Mouse (Mus musculus): ENCODE results near the gene Aes.

Aes gene

DNA sequence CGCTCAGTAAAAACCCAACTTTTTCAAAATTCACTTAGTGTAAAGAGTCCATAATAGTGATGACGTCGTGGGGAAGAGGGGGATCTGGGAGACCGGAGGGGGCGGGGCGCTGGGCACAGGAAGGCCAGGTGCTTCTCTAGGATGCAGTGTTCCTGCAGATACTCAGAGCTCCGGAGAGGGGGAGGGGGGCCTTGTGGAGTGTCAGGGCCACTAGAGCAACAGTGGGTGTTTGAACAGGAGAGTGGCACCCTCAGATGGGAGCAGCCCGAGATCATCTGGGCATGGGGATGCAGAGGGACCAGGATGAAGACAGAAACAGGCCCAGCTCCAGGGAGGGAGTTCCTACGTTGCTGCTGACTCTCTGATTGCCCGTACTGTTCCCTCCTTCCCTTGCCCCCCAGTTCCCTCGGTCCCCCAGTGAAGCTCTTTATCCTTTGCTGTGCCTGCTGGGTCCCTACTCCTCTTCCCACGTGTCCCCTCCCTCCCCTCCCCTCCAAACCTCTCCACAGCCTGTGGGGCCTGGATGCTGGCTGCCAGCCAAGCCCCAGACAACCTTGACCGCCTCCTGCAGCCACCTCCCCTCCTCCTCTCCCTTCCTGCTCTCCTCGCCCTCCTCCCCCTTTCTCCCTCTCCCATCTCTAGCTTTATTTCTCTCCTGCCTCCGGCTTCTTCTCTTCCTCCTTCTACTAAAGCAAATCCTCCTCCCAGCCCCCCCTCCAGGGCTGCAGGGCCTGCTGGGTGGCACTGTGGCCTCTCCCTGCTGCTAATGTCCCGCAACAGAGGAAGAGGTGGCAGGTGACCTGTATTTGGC is 9.3 kb downstream of the Aes start:
- DNase-seq (ENCODE audit: low spot score in 2 of 2): peak in 1 of 2 experiments; percentile 75

- DNase-seq (ENCODE audit: low spot score in 2 of 2): no peak
Measured at GRCm38 (mm10) chr10:81569507-81570237, 10.4 kb downstream of the Aes start.

DNA sequence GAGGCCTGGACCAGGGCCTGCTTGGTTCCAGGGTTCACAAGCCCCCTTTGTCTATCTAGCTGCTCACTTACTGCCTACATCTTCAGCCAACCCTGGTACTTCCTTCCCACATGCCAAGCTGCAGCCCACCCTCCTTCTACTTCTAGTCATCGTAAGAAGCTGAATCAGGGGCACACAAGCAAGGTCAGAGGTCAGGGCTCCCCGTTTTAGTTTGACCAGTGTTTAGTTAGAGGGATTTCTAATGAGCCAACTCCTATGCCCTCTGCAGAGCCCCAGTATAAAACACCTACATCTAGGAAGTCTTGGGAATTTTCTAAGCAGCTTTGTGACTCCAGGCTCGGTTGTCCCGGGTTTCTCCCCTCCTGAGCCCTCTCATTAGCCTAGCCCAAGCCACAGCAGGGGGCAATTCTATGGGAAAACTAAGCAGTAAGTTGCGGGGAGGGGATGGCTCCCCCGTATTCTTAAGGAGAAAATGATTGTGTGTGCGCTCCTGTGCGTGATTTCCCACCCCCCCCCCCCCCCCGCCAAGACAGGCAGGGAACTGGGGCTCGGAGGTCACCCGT is 11.0 kb downstream of the Aes start:
- no peak for DNase-seq (ENCODE audit: low spot score in 2 of 2)

DNA sequence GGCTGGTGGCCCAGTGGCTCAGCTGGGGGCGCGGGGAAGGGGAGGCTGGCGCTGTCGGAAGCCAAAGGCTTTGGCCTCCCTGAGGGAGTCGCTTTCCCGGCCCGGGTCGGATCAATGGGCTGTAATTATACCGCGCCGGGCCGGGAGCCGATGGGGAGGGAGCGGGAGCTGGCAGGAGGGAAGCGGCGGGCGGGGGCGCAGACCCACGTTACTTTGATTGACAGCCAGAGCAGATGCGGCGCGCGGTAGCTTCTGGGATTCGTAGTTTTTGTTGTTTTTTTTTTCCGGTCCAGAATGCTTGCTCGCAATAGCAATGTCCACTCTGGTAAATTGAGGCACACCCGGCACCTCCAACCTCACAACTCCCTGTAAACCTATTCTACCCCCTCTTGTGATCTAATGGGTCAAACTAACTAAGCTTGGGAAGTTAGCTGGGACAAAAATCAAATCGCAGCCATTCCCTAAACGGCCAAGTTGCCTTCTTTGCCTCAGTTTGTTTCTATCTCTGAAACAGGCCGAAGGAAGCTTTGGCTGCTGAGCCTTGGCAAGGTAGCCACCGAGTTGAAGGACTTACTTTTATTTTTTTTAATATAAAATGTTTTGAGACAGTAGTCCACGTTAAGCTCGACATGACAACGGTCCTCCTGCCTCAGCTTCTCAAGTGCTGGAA is 11.7 kb downstream of the Aes start:
- peak; percentile 93 to 95 for DNase-seq (ENCODE audit: low spot score in 2 of 2)

GRCm38 (mm10) chr10:81571501-81571876 is 12.2 kb downstream of the Aes start:
- peak; percentile 99 for DNase-seq (ENCODE audit: low spot score in 2 of 2)

- DNase-seq (ENCODE audit: low spot score in 2 of 2): no peak
Measured at GRCm38 (mm10) chr10:81572133-81572671, 12.9 kb downstream of the Aes start.

- peak; percentile 77 to 82 for DNase-seq (ENCODE audit: low spot score in 2 of 2)
Measured at GRCm38 (mm10) chr10:81572975-81573374, 13.7 kb downstream of the Aes start.

DNA sequence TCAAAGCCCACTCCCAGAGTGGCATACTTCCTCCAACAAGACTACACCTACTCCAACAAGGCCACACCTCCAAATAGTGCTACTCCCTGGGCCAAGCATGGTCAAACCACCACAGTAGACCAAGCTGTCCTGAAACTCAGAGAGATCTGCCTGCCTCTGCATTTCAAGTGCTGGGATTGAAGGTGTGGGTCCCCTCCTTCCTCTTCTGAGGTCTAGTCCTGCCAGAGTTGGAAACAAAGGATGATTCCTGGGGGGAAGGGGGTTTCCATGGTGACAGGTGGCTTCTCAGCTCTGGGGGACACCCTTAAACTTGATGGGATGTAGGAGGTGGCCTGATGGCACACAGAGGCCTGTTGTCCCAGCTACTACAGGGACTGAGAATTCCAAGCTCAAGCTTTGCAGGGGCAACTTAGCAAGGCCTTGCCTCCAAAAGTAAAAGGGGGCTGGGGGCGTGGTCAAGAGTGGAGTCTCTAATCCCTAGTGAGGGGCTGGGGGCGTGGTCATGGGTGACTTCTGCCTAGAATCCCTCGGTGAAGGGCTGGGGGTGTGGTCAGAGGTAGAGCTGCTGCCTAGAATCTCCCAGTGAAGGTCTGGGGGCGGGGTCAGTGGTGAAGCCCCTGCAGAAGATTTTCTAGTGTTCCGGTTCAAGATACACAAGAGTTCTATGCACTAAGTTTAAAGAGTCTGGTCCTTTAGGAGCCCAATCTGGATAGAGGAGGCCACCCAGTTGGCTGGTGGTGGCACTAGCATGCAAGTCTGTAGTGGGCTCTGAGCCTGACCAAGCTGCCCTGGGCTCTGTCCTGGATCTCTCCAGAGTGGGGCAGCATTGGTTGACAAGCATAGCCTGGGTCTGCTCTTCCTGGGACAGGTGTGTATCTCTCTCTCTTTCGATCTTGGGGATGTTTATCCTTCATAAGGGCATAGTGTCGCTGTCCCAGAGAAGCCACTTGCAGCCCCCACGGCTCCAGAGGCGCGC is 15.1 kb downstream of the Aes start, which contains the start of gene Tle2:
Tle2 (plus strand) TSS at position 481 of the 976 bp plus-strand sequence.
- DNase-seq (ENCODE audit: low spot score in 2 of 2): no peak

DNA sequence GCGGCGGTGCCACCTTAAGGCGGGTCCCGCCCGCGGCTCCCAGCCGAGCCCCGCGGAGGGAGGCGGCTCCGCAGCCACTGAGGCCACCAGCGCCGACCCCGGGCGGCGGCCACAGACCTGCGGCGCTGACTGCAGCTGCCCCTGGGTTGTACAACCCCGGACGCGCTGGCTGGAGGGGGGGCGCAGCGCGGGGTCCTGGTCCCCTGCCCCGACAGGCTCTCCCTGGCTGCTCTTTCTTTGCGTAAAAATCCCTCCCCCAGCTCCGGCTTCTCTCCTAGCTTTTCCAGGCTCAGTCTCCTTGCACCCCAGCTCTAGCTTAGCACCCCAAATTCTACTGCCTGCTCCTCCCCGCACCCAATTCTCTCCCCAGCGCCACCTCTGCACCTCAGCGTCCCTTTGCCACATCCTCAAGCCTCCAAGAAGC is 15.9 kb downstream of the Aes start:
- DNase-seq (ENCODE audit: low spot score in 2 of 2): no peak

- no peak for DNase-seq (ENCODE audit: low spot score in 2 of 2)
Measured at GRCm38 (mm10) chr10:81575695-81576094, 16.4 kb downstream of the Aes start.

DNA sequence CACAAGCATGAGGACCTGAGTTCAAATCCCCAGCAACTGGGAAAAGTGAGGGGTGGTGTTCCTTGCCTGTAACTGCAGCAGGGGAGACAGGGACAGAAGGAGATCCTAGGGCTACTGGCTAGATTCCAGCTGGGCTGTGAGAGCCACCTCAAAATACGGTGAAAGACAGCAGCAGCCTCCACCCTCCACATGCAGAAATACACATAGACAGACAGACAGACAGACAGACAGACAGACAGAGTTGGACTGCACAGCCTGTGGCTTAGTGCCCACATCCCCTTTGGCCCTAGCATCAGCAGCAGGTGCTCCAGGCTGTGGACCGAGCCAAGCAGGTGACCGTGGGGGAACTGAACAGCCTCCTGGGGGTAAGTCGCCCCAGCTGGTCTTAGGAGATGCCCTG is 20.7 kb downstream of the Aes start:
- no peak for DNase-seq (ENCODE audit: low spot score in 2 of 2)

DNA sequence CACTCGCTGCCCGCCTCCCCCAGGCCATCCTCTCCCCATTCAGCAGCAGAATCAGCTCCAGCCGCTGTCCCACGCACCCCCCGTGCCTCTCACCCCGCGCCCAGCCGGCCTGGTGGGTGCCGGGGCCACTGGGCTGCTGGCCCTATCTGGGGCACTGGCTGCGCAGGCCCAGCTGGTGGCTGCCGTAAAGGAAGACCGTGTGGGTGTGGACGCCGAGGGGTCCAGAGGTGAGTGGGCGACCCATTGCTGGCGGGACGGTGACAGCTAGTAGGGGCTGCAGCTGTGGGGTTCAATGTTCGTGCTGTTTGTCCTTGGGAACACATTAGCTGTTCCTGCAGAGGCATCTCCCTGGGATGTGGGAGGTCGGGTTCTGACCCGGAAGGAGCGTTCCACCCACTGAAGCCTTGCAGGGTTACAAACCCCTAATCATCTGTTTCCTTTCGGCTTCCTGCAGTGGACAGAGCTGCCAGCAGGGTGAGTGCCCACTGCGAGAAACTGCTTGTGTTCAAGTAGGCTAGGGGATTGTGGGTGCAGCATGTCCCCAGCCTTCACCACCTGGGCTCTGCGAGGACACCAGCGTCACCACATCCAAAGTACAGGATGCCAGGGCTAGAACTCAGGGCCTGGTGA is 21.3 kb downstream of the Aes start:
- no peak for DNase-seq (ENCODE audit: low spot score in 2 of 2)

DNA sequence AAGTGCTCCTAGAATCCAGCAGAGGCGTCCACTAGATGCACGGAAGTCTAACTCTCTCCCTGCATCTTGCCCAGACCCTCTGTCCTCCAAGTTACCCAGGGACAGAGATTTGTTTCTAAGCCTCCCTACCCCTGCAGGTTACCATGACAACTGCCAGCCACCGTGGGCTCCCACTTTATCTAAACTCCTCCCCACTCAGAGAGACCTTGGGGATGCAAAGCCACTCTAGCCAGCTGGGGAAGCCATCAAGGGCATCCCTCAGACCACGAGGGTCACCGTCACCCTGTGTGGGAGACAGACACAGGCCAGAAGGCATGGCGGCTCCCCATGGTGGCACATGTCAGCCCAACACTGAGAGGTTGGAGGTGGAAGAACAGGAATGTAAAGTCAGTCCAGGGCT is 24.1 kb downstream of the Aes start:
- no peak for DNase-seq (ENCODE audit: low spot score in 2 of 2)

DNA sequence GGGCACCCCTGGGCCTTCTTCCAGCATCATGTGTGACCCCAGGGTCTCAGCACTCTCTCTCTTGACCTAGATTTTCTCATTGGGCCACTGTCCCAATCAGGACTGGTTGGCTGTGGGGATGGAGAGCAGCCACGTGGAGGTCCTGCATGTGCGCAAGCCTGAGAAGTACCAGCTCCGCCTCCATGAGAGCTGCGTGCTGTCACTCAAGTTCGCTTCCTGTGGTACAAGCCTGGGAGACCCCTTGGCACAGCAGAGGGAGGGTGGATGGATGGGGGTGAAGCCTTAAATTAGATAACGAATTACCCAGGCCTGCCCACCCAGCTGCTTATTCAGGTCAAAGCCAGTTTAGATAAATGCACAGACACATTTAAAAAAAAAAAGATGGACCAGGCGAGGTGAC is 29.5 kb downstream of the Aes start:
- no peak for DNase-seq (ENCODE audit: low spot score in 2 of 2)

DNA sequence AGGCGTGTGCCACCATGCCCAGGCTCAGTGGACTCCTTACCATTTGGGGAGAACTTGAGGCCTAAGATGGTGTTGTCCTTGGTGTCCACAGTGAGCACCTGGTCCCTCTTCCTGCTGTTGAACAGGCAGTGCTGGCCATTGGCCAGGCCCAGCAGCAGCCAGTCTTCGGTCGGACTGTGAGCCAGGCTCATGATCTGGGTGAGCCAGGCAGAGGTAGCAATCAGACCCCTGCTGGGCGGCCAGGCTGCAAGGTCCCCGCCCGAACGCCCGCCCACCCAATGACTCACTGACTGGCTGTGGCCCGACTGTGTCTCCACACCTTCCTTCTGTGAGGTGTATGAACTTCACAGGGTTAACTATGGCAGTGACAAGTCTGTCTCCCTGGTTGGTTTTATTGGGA is 32.6 kb downstream of the Aes start:
- no peak for DNase-seq (ENCODE audit: low spot score in 2 of 2)

GRCm38 (mm10) chr10:81592631-81593030 is 33.3 kb downstream of the Aes start:
- DNase-seq (ENCODE audit: low spot score in 2 of 2): no peak

DNA sequence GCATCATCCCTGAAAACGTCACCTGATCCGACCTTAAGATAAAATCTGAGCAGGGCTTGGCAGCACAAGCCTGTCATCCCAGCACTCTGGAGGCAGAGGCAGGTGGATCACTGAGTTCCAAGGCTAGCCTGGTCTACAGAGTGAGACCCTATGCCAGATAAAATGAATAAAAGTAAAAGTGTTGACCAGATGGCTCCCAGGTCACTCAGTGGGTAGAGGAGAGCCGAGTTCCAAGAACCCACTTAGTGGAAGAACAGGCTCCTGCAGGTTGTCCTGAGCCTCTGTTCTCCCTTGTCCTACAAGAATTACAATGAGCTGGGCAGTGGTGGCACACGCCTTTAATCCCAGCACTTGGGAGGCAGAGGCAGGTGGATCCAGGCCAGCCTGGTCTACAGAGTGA is 33.9 kb downstream of the Aes start:
- DNase-seq (ENCODE audit: low spot score in 2 of 2): no peak

GRCm38 (mm10) chr10:81593935-81594334 is 34.6 kb downstream of the Aes start:
- DNase-seq (ENCODE audit: low spot score in 2 of 2): no peak

DNA sequence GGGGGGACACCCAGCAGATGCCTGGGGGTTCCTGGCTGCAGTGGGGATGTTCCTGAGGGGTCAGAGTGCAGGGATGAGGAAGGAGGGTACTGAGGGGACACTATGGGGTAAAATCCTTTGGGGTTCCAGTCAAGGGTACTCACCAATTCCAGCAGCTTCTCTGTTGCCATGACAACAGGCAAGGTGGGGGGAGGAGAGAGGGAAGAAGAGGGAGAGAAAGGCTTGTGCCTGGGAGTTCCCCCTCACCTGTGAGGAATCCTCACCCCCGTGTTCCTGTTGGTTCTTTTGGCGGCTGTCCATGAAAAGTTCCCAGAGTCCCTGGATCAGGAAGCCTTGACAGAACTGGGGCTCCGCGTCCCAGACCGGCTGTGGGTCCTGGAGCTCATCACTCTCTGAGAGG is 36.3 kb downstream of the Aes start:
- DNase-seq (ENCODE audit: low spot score in 2 of 2): no peak

GRCm38 (mm10) chr10:81596611-81597010 is 37.3 kb downstream of the Aes start:
- DNase-seq (ENCODE audit: low spot score in 2 of 2): no peak

Measured in urinary bladder, postnatal 4 days (tissue).